Comparison of ENCODE assay signal across 25 mouse cellular contexts in genomic region chr2:152302862-152303261, GRCm38 (mm10). TPM values are rescaled to one million over a fixed set of nuclear protein-coding genes. Genes with fewer than 3 reads are reported as not detected.
DNase-seq lines count a peak whose midpoint lies in the region; ATAC-seq lines count a peak whose summit lies in the region.
"Had no signal": no experiment of that assay in that cellular context is flagged by ENCODE, and none has a peak within 500 bp of the region (broad histone marks: within the 10 kb centered on the region; RNA-seq: fewer than 3 reads in every experiment).

No protein-coding gene starts in this region.

- no peak for DNase-seq in frontal cortex, postnatal 14 days (ENCODE audit: low spot score in 2 of 2)
- DNase-seq in left cerebral cortex, adult 18-20 months (ENCODE audit: low spot score in 2 of 2) = peak; percentile 18 to 42
- no peak for DNase-seq in left cerebral cortex, adult 11 months (ENCODE audit: low spot score)
- DNase-seq in right cerebral cortex, adult 18-20 months = peak; percentile 68
- DNase-seq in right cerebral cortex, postnatal 4 days = no peak
- DNase-seq: adrenal gland, adult 8-10 months; adrenal gland, postnatal 36 days; B cell, adult 2 months; cerebellum, adult 11 months; cerebellum, adult 8-10 months; cerebellum, postnatal 14 days; embryo, embryonic 11 days; gastrocnemius, postnatal 14 days had no signal

- no peaks in the 10 kb centered on the region for H3K9me3 ChIP-seq in forebrain, embryonic 13.5 days (replicated peaks)
- H3K9me3 ChIP-seq: embryonic facial prominence, embryonic 15.5 days; forebrain, embryonic 10.5 days; forebrain, embryonic 15.5 days; G1E; heart, embryonic 12.5 days; hindbrain, embryonic 10.5 days had no signal

- no peak overlapping the region for H3K27ac ChIP-seq in forebrain, embryonic 13.5 days
- H3K27ac ChIP-seq: embryonic facial prominence, embryonic 15.5 days; forebrain, embryonic 10.5 days; forebrain, embryonic 15.5 days; hindbrain, embryonic 10.5 days; hindbrain, embryonic 14.5 days had no signal

- H3K4me1 ChIP-seq in forebrain, embryonic 13.5 days = no peaks in the 10 kb centered on the region
- H3K4me1 ChIP-seq: embryonic facial prominence, embryonic 15.5 days; forebrain, embryonic 15.5 days had no signal

- no peaks in the 10 kb centered on the region for H3K27me3 ChIP-seq in forebrain, embryonic 13.5 days
- H3K27me3 ChIP-seq: embryonic facial prominence, embryonic 15.5 days; forebrain, embryonic 15.5 days; heart, embryonic 12.5 days had no signal

- WGBS in forebrain, embryonic 13.5 days = 92% methylated on average over 2 of the region's 2 CpGs

- H3K4me2 ChIP-seq in forebrain, embryonic 13.5 days = no peak overlapping the region
- H3K4me2 ChIP-seq: embryonic facial prominence, embryonic 15.5 days; forebrain, embryonic 15.5 days; heart, embryonic 12.5 days; hindbrain, embryonic 14.5 days had no signal

- H3K36me3 ChIP-seq in forebrain, embryonic 13.5 days (ENCODE audit: poor library complexity, severe bottlenecking) = peaks cover 55% of the 10 kb centered on the region

- ATAC-seq in frontal cortex, adult (ENCODE audit: low TSS enrichment) = peak; percentile 92
- ATAC-seq in forebrain, embryonic 13.5 days = no peak
- ATAC-seq: CD4-positive, CD25-positive, alpha-beta regulatory T cell, adult 4 months; forebrain, embryonic 15.5 days had no signal

- no peak overlapping the region for H3K4me3 ChIP-seq in forebrain, embryonic 13.5 days
- H3K4me3 ChIP-seq: embryonic facial prominence, embryonic 15.5 days; erythroblast, embryonic 14.5 days; forebrain, embryonic 10.5 days; forebrain, embryonic 15.5 days; heart, embryonic 12.5 days; hindbrain, embryonic 10.5 days had no signal

- H3K9ac ChIP-seq in forebrain, embryonic 13.5 days = no peak overlapping the region
- H3K9ac ChIP-seq: embryonic facial prominence, embryonic 15.5 days; forebrain, embryonic 15.5 days; heart, embryonic 12.5 days; hindbrain, embryonic 14.5 days had no signal

RNA-seq across cellular contexts. Expression of gene Tbc1d20, which starts 9.2 kb away (rescaled TPM):
- 10 to 100 TPM; 49.2 to 52.6 TPM for total RNA-seq in left cerebral cortex, adult 18-20 months (2021)
- polyA plus RNA-seq in forebrain, embryonic 13.5 days (2015; fragmentation: Nextera tagmentation; extraction: Ambion mirVana) = 29.5 and 31.6 TPM in 2 replicates

RNA-seq across cellular contexts. Expression of gene Rbck1, which starts 29.6 kb away (rescaled TPM):
- total RNA-seq in left cerebral cortex, adult 18-20 months (2021) = 100 to 1,000 TPM; 106 to 107 TPM
- 88.4 and 97.6 TPM in 2 replicates for polyA plus RNA-seq in forebrain, embryonic 13.5 days (2015; fragmentation: Nextera tagmentation; extraction: Ambion mirVana)

RNA-seq across cellular contexts. Expression of gene Trib3, which starts 41.0 kb away (rescaled TPM):
- total RNA-seq in left cerebral cortex, adult 18-20 months (2021) = under 1 TPM; 0.59 to 0.70 TPM
- 0.79 and 0.97 TPM in 2 replicates for polyA plus RNA-seq in forebrain, embryonic 13.5 days (2015; fragmentation: Nextera tagmentation; extraction: Ambion mirVana)
- total RNA-seq: common myeloid progenitor, adult 5-6 weeks had no signal

Comparison
In these comparisons a context has a peak if more than half of its experiments do, and no peak if none do; other contexts are left out.
1. DNase-seq: peak in left cerebral cortex, adult 18-20 months (2 of 2) and right cerebral cortex, adult 18-20 months (single experiment); none in frontal cortex, postnatal 14 days (0 of 2), left cerebral cortex, adult 11 months (single experiment) and right cerebral cortex, postnatal 4 days (single experiment).